Mouse (Mus musculus) cerebellum, postnatal 14 days (tissue): ENCODE data around the gene Gm20431.

ENCODE experiments used
- DNase-seq, 2 experiments: peaks; one replicate each; pipeline ENCODE4 v3.0.0; 2021; ENCODE audit warnings: mixed read lengths in 2 of 2

The Gm20431 gene

GRCm38 (mm10) chr2:167661270-167662203 lies at the start of gene Gm20431:
Gene Gm20431, minus strand, starts transcription at chr2:167661496.
- peak; percentile 96 to 98 for DNase-seq

DNA sequence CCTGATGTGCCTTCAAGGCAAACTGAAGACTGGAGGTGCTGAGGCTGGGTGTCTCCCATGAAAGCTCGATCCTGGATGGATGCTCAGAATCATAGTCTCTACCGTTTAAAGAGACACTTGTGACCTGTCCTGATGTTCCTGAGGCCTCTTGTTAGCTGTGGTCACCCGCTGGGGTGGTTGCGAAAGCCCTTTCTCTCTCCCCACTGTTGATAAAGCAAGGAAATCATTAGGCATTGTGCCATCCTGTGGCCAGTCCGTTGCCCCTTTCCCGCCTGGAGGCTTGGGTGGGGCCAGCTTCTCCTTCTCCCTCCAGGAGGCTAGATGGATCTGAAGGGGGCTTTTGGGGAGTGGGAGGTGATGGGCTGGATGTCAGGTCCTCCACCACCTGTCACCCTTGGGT lies 49.3 kb upstream of the Gm20431 start:
- DNase-seq, result no peak

DNA sequence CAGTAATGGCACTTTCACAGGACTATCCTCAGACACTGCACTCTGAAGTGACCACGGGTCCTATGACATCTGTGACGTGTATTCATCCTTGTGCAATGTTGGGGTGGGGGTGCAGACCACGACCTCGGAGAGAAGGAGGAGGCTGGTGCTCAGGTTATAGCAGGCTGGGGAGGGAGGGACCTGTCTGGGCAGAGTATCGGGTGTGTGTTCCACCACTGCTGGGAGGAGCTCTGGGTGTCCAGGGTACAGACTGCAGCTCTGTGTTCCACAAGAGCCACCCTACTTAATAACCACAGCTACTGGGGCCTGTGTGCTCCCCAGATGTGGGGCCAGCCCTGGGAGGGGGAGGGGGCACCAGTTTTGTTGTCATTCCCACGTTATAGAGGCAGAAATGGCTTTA lies 48.7 kb upstream of the Gm20431 start:
- no peak for DNase-seq

- no peak for DNase-seq
Measured at GRCm38 (mm10) chr2:167708373-167708772, 47.1 kb upstream of the Gm20431 start.

GRCm38 (mm10) chr2:167706183-167706939 lies 45.1 kb upstream of the Gm20431 start:
- no peak for DNase-seq

DNA sequence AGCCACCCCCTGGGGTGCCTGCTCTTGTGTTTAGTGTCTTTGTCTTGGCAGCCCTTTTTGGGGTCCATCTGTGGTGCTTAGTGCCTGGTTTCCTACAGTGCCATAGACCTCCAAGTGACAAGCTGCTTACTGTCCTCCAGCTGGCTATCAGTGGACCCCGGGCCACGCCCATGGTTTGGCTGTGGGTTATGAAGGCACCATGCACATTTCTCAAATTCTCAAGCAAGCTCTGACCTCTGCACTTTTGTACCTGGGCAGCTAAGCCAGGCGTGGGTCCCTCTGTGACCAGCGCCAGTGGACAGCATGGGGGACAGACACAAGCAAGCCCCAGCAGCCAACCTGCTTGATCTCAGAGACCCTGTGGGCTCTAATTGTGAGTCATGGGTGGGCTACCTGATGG lies 43.1 kb upstream of the Gm20431 start:
- no peak for DNase-seq

DNA sequence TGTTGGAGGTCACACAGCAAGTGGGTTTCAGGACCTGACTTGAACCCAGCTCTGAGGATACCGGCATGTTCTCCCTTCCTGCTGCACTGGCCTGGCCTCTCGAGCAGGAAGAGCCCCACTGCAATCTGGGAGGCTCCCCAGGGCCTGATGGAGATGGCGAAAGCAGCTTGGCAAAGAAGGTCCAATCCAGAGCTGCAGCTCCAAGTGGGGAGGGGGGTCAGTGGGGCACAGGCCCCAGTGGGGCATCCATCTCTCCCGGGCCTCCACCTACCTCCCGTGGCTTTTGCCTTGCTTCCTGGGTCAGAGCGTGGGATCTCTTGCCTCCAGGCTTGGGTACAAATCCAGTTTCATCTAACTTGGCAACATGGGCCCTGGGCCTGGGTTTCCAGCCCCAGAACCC lies 40.8 kb upstream of the Gm20431 start:
- no peak for DNase-seq

DNA sequence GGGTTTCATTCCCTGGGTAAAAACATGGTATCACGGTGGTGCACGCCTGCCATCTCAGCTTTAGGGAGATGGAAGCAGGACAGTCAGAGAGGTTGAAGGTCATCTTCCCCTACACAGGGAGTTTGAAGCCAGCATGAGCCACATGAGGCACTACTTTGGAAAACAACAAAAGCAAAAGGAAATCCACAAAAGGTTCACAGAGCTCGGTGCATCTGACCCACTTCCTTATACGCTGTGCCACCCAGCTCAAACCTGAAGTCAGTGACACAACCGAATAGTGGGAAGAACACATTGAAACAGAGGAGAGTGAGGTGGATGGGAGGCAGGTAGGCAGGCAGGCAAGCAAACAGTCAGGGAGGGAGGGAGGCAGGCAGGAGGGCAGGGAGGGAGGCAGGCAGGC lies 40.2 kb upstream of the Gm20431 start:
- DNase-seq, result no peak

- DNase-seq, result no peak
Measured at GRCm38 (mm10) chr2:167700018-167700417, 38.7 kb upstream of the Gm20431 start.

DNA sequence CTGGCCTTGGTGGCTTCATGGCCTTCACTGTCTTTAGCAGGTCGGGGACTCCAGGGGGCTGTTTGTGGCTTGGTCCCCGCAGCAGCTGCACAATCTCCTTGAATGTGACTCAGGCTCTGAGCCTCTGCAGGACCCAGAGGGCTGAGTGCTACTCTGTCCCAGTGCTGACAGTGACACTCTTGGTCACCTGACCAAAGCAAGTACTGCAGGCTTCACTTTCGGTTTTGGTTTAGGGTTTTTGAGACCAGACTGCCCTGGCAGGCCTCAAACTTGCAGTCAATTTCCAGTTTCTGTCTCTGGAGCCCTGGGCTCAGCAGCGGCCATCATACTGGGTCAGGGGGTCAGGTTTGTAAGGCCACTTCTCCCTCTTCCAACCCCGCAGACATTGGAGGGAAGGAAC lies 36.6 kb upstream of the Gm20431 start:
- DNase-seq, result no peak

DNA sequence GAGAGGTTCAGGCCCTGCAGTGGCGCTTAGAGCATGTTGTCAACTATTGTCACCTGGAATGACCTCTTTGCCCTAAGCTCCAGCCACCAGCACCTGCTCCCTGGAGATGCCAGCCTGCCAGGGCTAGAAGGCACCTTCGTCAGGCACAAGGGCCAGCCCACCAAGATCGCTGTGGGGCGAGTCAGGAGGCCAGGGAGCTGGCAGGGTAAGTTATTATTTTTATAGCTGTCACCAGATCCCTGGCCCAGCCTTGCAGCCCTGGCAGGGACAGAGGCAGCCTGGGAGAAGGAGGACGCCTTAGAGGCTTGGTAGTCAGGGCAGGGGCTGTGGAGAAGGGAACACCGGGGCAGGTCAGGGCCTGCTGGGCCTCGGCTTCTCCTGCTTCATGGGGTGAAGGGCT lies 34.8 kb upstream of the Gm20431 start:
- DNase-seq, result no peak

DNA sequence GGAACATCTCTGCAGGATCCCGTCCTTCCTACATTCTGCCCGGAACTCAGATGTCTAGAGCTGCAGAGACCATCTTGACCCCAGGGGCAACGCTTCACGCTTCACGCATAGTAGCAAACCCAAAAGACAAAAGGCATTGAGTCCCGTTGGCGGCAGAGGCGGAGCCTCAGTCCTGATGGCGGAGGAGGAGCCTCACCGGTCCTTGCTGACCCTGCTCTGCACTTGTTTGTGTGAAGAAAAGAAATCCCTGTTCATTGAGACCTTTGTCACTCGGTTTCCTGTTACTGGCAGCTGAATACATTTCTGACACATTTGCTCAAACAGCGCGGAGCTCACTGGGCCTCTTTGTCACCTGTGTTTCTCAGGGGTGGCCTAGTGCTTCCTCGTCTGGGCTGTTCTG lies 34.2 kb upstream of the Gm20431 start:
- no peak for DNase-seq

DNA sequence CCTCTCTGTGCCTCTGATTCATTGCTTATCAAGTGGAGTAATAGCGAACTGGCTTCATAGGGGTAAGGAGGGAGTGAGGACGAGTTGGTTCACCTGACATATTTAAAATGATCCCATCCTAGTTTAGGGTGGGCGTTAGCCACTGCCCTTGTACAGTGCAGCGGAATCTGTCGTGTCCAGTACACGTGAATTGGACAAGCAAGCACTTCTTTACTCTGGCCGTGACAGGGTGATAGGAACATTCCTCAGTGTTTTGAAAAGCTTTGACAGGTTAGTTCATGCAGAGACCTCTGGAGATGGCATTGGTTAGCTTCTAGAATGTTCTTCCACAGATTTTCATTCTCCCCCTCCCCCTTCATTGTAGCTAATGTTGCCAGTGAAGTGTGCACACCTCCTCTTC lies 33.7 kb upstream of the Gm20431 start:
- no peak for DNase-seq

GRCm38 (mm10) chr2:167694244-167694643 lies 32.9 kb upstream of the Gm20431 start:
- DNase-seq, result peak; percentile 25 to 36

GRCm38 (mm10) chr2:167693540-167693939 lies 32.2 kb upstream of the Gm20431 start:
- DNase-seq, result no peak

DNA sequence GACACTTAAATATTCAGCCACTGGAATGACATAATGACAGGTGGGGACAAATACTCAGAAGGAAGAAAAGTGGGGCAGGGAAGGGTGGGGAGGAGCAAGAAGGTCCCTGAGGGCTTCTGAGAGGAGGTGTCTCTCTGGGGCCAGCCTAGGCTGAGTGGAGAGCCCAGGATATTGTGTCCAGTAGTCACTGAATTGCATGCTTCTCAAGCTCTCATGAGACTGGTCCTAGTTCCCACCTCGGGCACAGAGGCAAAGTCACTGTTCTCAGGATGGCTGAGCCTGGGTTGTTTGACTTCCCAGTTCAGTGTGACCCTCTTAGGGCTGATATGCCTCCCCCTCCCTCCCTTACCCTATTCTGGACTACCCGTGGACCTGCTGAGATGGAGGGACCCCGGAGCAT lies 31.5 kb upstream of the Gm20431 start:
- no peak for DNase-seq

DNA sequence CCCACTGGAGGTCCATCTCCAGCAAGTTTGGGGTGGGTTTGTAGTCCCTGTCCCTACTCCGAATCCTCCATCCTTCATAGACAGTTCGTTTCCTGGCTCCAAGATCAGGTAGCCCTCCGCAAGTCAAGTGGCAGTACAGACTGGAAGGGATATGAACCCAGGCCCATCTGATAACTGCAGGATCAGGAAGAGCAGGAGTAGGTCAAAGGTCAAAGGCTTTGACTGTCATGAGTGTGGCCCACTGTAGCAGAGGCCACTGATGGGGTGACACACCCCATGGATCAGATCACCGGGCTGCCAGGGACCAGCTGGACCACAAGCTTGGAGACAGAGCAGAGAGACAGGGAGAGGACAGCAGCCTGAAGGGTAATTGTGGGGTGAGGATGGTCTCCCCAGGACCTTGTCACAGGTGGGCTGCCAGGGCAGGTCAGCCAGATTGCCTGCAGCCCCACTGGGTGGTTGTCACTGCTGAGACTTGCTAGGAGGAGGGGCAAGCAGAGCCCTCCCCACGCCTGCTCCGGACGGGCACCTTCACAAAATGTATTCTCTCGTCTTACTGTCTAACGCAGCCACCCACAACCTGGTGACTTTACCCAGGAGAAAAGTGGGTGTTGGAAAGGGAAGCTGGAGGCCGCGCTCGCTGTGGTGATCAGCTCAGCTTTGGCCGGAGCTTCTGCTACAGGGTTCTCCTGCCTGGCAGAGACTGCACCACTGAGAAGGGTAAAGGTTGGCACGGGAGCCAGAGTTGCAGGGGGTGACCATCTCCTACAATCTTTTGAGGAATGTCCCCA lies 30.8 kb upstream of the Gm20431 start:
- no peak for DNase-seq

DNA sequence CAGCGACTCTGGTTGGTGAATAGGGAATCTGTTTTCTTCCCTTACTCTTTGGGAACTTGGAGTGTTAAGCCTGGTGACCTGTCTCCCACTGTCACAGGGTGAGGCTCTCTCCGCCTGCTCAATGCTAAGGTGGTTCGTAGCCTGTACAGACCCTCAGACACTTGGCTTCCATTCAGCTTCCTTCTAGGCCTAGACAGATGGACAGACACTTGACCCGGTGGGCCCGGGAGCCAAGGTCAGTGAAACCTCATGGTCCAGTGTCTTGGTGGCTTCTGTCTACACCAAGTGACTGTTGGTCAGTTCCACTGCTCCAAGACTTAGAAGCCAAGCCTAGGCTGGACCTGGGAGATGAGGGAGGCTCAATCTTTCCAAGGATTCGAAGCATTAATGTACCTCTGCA lies 30.1 kb upstream of the Gm20431 start:
- DNase-seq, result no peak

DNA sequence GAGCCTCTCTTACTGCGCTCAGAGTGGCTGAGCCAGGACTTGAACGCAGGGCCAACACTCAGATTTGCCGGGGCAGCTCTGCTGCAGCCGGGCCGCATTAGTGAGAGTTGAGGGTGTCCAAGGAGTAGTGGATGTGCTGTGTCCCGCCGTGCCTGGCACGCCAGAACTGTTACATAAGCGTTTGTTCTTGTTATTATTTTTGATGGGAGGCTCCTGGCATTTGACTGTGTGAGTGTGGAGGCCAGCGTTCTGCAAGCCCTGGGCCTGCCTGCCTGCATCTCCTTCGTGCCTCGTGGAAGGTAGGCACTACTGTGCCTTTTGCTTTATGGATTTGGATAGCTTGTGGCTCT lies 29.6 kb upstream of the Gm20431 start:
- DNase-seq, result peak in 1 of 2 experiments; percentile 19

- peak; percentile 36 to 56 for DNase-seq
Measured at GRCm38 (mm10) chr2:167690219-167690961, 29.1 kb upstream of the Gm20431 start.

GRCm38 (mm10) chr2:167689501-167690218 lies 28.4 kb upstream of the Gm20431 start, which contains the start of gene Tmem189:
Gene Tmem189, minus strand, starts transcription at chr2:167689822.
- peak; percentile 46 to 62 for DNase-seq
